Mouse (Mus musculus): Measurements from ENCODE around the gene Foxf2.

DNA sequence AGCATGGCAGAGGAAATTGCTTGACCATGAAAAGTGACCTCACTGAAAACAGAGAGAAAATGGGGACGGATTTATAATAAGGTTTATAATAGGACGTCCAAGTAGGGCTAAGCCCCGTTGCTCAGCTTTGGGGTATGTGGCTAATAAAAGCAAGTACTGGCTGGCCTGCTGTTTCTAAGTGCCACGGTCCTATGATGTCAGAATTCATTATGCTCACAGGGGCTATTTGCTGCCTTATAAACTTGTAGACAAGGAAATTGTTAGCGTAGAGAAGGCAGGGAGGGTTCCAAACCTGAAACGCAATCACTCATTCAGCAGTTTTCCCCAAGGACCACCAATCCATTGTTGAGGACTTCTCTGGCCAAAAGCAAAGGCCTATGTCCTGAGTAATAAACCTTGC, 21.7 kb upstream of the Foxf2 start:
- TF ChIP-seq CTCF (IDR thresholded peaks at IDR 0.05; ENCODE audit: low read depth, low read length) (no peak), POLR2A (IDR thresholded peaks at IDR 0.05; ENCODE audit: extremely low read depth, insufficient read depth, low read length) (no peak)
